Mouse (Mus musculus): Measurements from ENCODE around the gene Fermt3. TPM values are rescaled to one million over a fixed set of nuclear protein-coding genes. Genes with fewer than 3 reads are reported as not detected.
A peak's percentile ranks its signal among the peaks of the same experiment; 100 is the strongest.

The Fermt3 gene
- polyA plus RNA-seq, 1 experiment from 2014 or later: 6.9 TPM

GRCm38 (mm10) chr19:6956461-6956860 is 62.8 kb downstream of the Fermt3 start:
- H3K27me3 ChIP-seq: no peaks in the 10 kb centered on the region
- WGBS: 83% methylated on average over 10 of the region's 10 CpGs
- no peak overlapping the region for H3K4me3 ChIP-seq
- ATAC-seq (ENCODE audit: insufficient number of reproducible peaks, insufficient read depth, low FRiP score, low TSS enrichment, low read depth): no peak
- peaks cover 14% of the 10 kb centered on the region for H3K4me1 ChIP-seq
- H3K9me3 ChIP-seq: no peaks in the 10 kb centered on the region
- H3K36me3 ChIP-seq: peaks cover 75% of the 10 kb centered on the region
- H3K9ac ChIP-seq: no peak overlapping the region
- no peak overlapping the region for H3K4me2 ChIP-seq
- H3K27ac ChIP-seq: no peak overlapping the region

GRCm38 (mm10) chr19:6955424-6955823 is 63.8 kb downstream of the Fermt3 start:
- Histone ChIP-seq H3K9me3 (no peaks in the 10 kb centered on the region), H3K27ac (no peak overlapping the region), H3K9ac (no peak overlapping the region), H3K4me3 (no peak overlapping the region), H3K4me2 (no peak overlapping the region), H3K36me3 (peaks cover 66% of the 10 kb centered on the region), H3K27me3 (no peaks in the 10 kb centered on the region), H3K4me1 (peaks cover 14% of the 10 kb centered on the region)
- WGBS: 83% methylated on average over 7 of the region's 7 CpGs
- ATAC-seq (ENCODE audit: insufficient number of reproducible peaks, insufficient read depth, low FRiP score, low TSS enrichment, low read depth): no peak

- peaks cover 24% of the 10 kb centered on the region for H3K4me1 ChIP-seq
- no peak for ATAC-seq (ENCODE audit: insufficient number of reproducible peaks, insufficient read depth, low FRiP score, low TSS enrichment, low read depth)
- peaks cover 52% of the 10 kb centered on the region for H3K36me3 ChIP-seq
- H3K27ac ChIP-seq: no peak overlapping the region
- no peaks in the 10 kb centered on the region for H3K9me3 ChIP-seq
- no peak overlapping the region for H3K4me2 ChIP-seq
- H3K4me3 ChIP-seq: no peak overlapping the region
- H3K27me3 ChIP-seq: no peaks in the 10 kb centered on the region
- WGBS: 65% methylated on average over 9 of the region's 9 CpGs
- no peak overlapping the region for H3K9ac ChIP-seq
Observed at GRCm38 (mm10) chr19:6954046-6954445, 65.2 kb downstream of the Fermt3 start.

- ATAC-seq (ENCODE audit: insufficient number of reproducible peaks, insufficient read depth, low FRiP score, low TSS enrichment, low read depth): no peak
- Histone ChIP-seq H3K4me1 (peaks cover 24% of the 10 kb centered on the region), H3K4me3 (peak overlapping the region; percentile 63), H3K27ac (peak overlapping the region; percentile 98), H3K27me3 (no peaks in the 10 kb centered on the region), H3K36me3 (peaks cover 42% of the 10 kb centered on the region), H3K4me2 (peak overlapping the region; percentile 91), H3K9ac (peak overlapping the region; percentile 77), H3K9me3 (no peaks in the 10 kb centered on the region)
- 12% methylated on average over 3 of the region's 3 CpGs for WGBS
Observed at GRCm38 (mm10) chr19:6952712-6953037, 66.6 kb downstream of the Fermt3 start.

GRCm38 (mm10) chr19:6951994-6952711 is 67.1 kb downstream of the Fermt3 start:
- Histone ChIP-seq H3K27ac (peak overlapping the region; percentile 98), H3K9me3 (no peaks in the 10 kb centered on the region), H3K4me1 (peaks cover 24% of the 10 kb centered on the region), H3K9ac (peak overlapping the region; percentile 77), H3K4me3 (peak overlapping the region; percentile 63), H3K27me3 (no peaks in the 10 kb centered on the region), H3K36me3 (peaks cover 37% of the 10 kb centered on the region), H3K4me2 (peak overlapping the region; percentile 91)
- ATAC-seq (ENCODE audit: insufficient number of reproducible peaks, insufficient read depth, low FRiP score, low TSS enrichment, low read depth): no peak
- 1% methylated on average over 31 of the region's 31 CpGs for WGBS

GRCm38 (mm10) chr19:6951381-6951968 is 67.8 kb downstream of the Fermt3 start:
- H3K27me3 ChIP-seq: no peaks in the 10 kb centered on the region
- H3K27ac ChIP-seq: peak overlapping the region; percentile 98
- peak overlapping the region; percentile 91 for H3K4me2 ChIP-seq
- WGBS: under 1% methylated on average over 35 of the region's 35 CpGs
- H3K9ac ChIP-seq: peak overlapping the region; percentile 77
- ATAC-seq (ENCODE audit: insufficient number of reproducible peaks, insufficient read depth, low FRiP score, low TSS enrichment, low read depth): peak; percentile 83
- H3K4me3 ChIP-seq: peak overlapping the region; percentile 63
- no peaks in the 10 kb centered on the region for H3K9me3 ChIP-seq
- peaks cover 30% of the 10 kb centered on the region for H3K36me3 ChIP-seq
- H3K4me1 ChIP-seq: peaks cover 24% of the 10 kb centered on the region

- ATAC-seq (ENCODE audit: insufficient number of reproducible peaks, insufficient read depth, low FRiP score, low TSS enrichment, low read depth): 0 out of 2 replicates have a peak, but pooled peaks have one; percentile 26
- WGBS: under 1% methylated on average over 28 of the region's 28 CpGs
- H3K4me3 ChIP-seq: peak overlapping the region; percentile 63
- H3K27ac ChIP-seq: peak overlapping the region; percentile 98
- no peaks in the 10 kb centered on the region for H3K9me3 ChIP-seq
- no peaks in the 10 kb centered on the region for H3K27me3 ChIP-seq
- H3K4me2 ChIP-seq: peak overlapping the region; percentile 91
- H3K4me1 ChIP-seq: peaks cover 26% of the 10 kb centered on the region
- peaks cover 29% of the 10 kb centered on the region for H3K36me3 ChIP-seq
- H3K9ac ChIP-seq: peak overlapping the region; percentile 77
Observed at GRCm38 (mm10) chr19:6950613-6951153, 68.6 kb downstream of the Fermt3 start.

- Histone ChIP-seq H3K9ac (peak overlapping the region; percentile 77), H3K4me2 (peak overlapping the region; percentile 91), H3K27ac (peak overlapping the region; percentile 98; the same call in 1 of the 2 replicates), H3K36me3 (peaks cover 27% of the 10 kb centered on the region), H3K9me3 (no peaks in the 10 kb centered on the region), H3K4me3 (peak overlapping the region; percentile 63), H3K27me3 (no peaks in the 10 kb centered on the region), H3K4me1 (peaks cover 26% of the 10 kb centered on the region)
- WGBS: 62% methylated on average over 5 of the region's 5 CpGs
- no peak for ATAC-seq (ENCODE audit: insufficient number of reproducible peaks, insufficient read depth, low FRiP score, low TSS enrichment, low read depth)
Observed at GRCm38 (mm10) chr19:6949951-6950350, 69.3 kb downstream of the Fermt3 start.

GRCm38 (mm10) chr19:6949532-6949931 is 69.7 kb downstream of the Fermt3 start:
- peak overlapping the region; percentile 63; the same call in 1 of the 2 replicates for H3K4me3 ChIP-seq
- peaks cover 23% of the 10 kb centered on the region for H3K36me3 ChIP-seq
- H3K4me2 ChIP-seq: no peak overlapping the region; the same call in 1 of the 2 replicates
- no peaks in the 10 kb centered on the region for H3K9me3 ChIP-seq
- 92% methylated on average over 5 of the region's 5 CpGs for WGBS
- no peaks in the 10 kb centered on the region for H3K27me3 ChIP-seq
- H3K4me1 ChIP-seq: peaks cover 26% of the 10 kb centered on the region
- ATAC-seq (ENCODE audit: insufficient number of reproducible peaks, insufficient read depth, low FRiP score, low TSS enrichment, low read depth): no peak
- H3K27ac ChIP-seq: no peak overlapping the region
- 0 out of 2 replicates have a peak overlapping the region, but pooled peaks have one; percentile 77 for H3K9ac ChIP-seq

Other genes starting within 250 kb of the Fermt3 start
- 20.9 and 24.3 TPM in 2 replicates for gene Rps6ka4, start 178.8 kb downstream of the Fermt3 start, polyA plus RNA-seq (2015; fragmentation: Nextera tagmentation; extraction: Ambion mirVana)
- 0.25 and 0.88 TPM in 2 replicates for gene Ccdc88b, start 161.3 kb downstream of the Fermt3 start, polyA plus RNA-seq (2015; fragmentation: Nextera tagmentation; extraction: Ambion mirVana)
- 176 and 194 TPM in 2 replicates for gene Trmt112, start 109.8 kb downstream of the Fermt3 start, polyA plus RNA-seq (2015; fragmentation: Nextera tagmentation; extraction: Ambion mirVana)
- 239 and 251 TPM in 2 replicates for gene Prdx5, start 109.4 kb downstream of the Fermt3 start, polyA plus RNA-seq (2015; fragmentation: Nextera tagmentation; extraction: Ambion mirVana)
- gene Esrra, start 97.7 kb downstream of the Fermt3 start, polyA plus RNA-seq (2015; fragmentation: Nextera tagmentation; extraction: Ambion mirVana): 9.5 and 10.9 TPM in 2 replicates
- 2.3 and 3.4 TPM in 2 replicates for gene Catsperz, start 94.1 kb downstream of the Fermt3 start, polyA plus RNA-seq (2015; fragmentation: Nextera tagmentation; extraction: Ambion mirVana)
- 1.2 and 1.3 TPM in 2 replicates for gene Kcnk4, start 85.0 kb downstream of the Fermt3 start, polyA plus RNA-seq (2015; fragmentation: Nextera tagmentation; extraction: Ambion mirVana)
- gene Bad, start 77.6 kb downstream of the Fermt3 start, polyA plus RNA-seq (2015; fragmentation: Nextera tagmentation; extraction: Ambion mirVana): 80.0 and 83.6 TPM in 2 replicates
- 26.9 and 35.2 TPM in 2 replicates for gene Gpr137, start 77.0 kb downstream of the Fermt3 start, polyA plus RNA-seq (2015; fragmentation: Nextera tagmentation; extraction: Ambion mirVana)
- 84.9 and 120 TPM in 2 replicates for gene Ppp1r14b, start 44.5 kb downstream of the Fermt3 start, polyA plus RNA-seq (2015; fragmentation: Nextera tagmentation; extraction: Ambion mirVana)
- gene Plcb3, start 43.0 kb downstream of the Fermt3 start, polyA plus RNA-seq (2015; fragmentation: Nextera tagmentation; extraction: Ambion mirVana): 41.5 and 42.4 TPM in 2 replicates
- gene Fkbp2, start 39.0 kb downstream of the Fermt3 start, polyA plus RNA-seq (2015; fragmentation: Nextera tagmentation; extraction: Ambion mirVana): 84.4 and 95.1 TPM in 2 replicates
- gene Vegfb, start 31.8 kb downstream of the Fermt3 start, polyA plus RNA-seq (2015; fragmentation: Nextera tagmentation; extraction: Ambion mirVana): 53.4 and 58.6 TPM in 2 replicates
- gene Dnajc4, start 26.9 kb downstream of the Fermt3 start, polyA plus RNA-seq (2015; fragmentation: Nextera tagmentation; extraction: Ambion mirVana): 23.0 and 23.8 TPM in 2 replicates
- 19.7 and 22.4 TPM in 2 replicates for gene Nudt22, start 23.4 kb downstream of the Fermt3 start, polyA plus RNA-seq (2015; fragmentation: Nextera tagmentation; extraction: Ambion mirVana)
- gene Trpt1, start 23.3 kb downstream of the Fermt3 start, polyA plus RNA-seq (2015; fragmentation: Nextera tagmentation; extraction: Ambion mirVana): 11.9 and 12.4 TPM in 2 replicates
- 211 and 240 TPM in 2 replicates for gene Stip1, start 20.5 kb upstream of the Fermt3 start, polyA plus RNA-seq (2015; fragmentation: Nextera tagmentation; extraction: Ambion mirVana)
- gene Macrod1, start 37.3 kb upstream of the Fermt3 start, polyA plus RNA-seq (2015; fragmentation: Nextera tagmentation; extraction: Ambion mirVana): 7.1 and 9.0 TPM in 2 replicates
- 13.0 and 13.6 TPM in 2 replicates for gene Flrt1, start 86.3 kb upstream of the Fermt3 start, polyA plus RNA-seq (2015; fragmentation: Nextera tagmentation; extraction: Ambion mirVana)
- 205 and 228 TPM in 2 replicates for gene Otub1, start 186.8 kb upstream of the Fermt3 start, polyA plus RNA-seq (2015; fragmentation: Nextera tagmentation; extraction: Ambion mirVana)
- gene Cox8a, start 198.1 kb upstream of the Fermt3 start, polyA plus RNA-seq (2015; fragmentation: Nextera tagmentation; extraction: Ambion mirVana): 789 and 891 TPM in 2 replicates
- 56.9 and 57.1 TPM in 2 replicates for gene Naa40, start 221.7 kb upstream of the Fermt3 start, polyA plus RNA-seq (2015; fragmentation: Nextera tagmentation; extraction: Ambion mirVana)
- gene Rcor2, start 247.9 kb upstream of the Fermt3 start, polyA plus RNA-seq (2015; fragmentation: Nextera tagmentation; extraction: Ambion mirVana): 25.2 and 30.6 TPM in 2 replicates

Data from embryonic facial prominence, embryonic 13.5 days (tissue).